Mouse (Mus musculus) inflammation-experienced regulatory T-cells, adult 6 months (primary cell): ENCODE measurements around the gene Carm1. TPM values are rescaled to one million over a fixed set of nuclear protein-coding genes. Genes with fewer than 3 reads are reported as not detected.

ENCODE experiments used
- ATAC-seq: one replicate; pipeline ENCODE4 v1.8.0; 2017
- polyA plus RNA-seq, 3 experiments: library from polyadenylated mRNA; unstranded; fragments of 100-300 nt; shearing (Covaris generic); gene quantifications; one replicate each; pipeline ENCODE4 v1.2.1; 2017

The Carm1 gene
- polyA plus RNA-seq, 3 experiments from 2014 or later, result 5.3 to 11.0 (median 7.0) TPM

DNA sequence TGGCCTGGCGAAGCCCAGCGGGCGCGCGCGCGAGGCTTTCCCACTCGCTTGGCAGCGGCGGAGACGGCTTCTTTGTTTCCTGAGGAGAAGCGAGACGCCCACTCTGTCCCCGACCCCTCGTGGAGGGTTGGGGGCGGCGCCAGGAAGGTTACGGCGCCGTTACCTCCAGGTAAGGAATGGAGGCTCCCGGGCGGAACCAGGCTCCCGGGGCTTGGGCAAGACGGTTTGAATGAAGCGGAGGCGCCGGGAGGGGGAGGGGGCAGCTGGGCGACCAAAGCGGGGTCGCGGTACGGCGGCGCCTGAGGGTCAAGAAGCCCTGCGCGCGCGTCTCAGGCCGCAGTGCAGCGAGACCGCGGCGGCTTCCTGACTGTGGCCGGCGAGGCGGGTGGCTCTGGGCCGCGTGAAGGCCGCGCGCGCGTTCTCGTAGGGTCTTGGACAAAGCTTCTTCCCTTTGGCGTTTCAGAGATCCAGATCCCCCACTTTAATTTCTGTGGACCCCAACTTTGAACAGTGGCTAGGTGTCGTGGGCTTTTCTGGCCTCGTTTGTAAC, 69.6 kb downstream of the Carm1 start:
- peak; percentile 23 for ATAC-seq

DNA sequence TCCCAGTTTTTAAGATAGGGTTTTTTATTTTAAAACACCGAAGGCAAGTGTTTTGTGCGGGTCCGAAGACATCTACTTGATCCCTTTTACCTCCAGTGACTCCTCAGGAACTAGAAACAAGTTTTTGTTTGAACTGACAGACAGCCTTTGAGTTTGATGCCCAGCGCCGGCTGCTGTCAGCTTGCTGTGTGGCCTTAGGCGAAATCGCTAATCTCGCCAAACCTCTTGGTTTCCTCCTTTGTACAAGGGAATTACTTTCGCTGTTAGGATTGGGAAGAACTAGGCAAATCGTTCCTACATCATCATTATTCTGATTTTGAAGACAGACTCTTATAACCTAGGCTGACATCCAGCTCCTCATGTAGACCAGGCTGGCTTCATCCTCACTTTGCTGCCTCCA, 70.4 kb downstream of the Carm1 start:
- no peak for ATAC-seq

DNA sequence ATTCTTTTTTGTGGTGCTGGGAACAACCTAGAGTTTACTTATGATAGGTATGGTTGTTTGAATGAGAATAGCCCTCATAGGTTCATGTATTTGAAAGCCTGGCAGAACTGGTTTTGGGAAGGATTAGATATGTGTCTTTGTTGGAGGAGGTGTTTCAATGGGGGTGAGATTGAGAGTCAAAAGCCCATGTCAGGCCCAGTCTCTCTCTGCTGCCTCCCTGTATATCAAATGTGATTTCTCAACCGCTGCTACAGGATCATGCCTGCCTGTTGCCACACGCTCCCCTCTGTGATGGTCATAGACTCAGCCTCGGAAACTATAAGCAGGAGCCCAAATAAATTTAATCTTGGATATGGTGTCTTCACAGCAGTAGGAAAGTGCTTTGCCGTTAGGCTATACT, 73.5 kb downstream of the Carm1 start:
- no peak for ATAC-seq

DNA sequence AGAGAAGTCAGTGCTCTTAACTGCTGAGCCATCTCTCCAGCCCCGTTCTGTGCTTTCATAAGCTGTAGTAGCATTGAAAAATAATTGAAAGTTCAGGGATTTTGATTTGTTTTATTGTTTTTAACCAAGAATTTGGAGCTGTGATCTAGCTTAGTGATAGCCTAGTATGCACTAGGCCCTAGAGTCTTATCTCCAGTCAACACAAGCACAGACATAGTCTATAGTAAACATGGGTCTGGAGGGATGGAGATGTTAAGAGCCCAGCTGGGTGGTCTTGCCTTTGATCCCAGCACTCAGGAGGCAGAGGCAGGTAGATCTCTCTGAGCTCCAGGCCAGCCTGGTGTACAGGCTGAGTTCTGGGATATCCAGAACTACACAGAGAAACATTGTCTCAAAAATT, 76.0 kb downstream of the Carm1 start:
- no peak for ATAC-seq

DNA sequence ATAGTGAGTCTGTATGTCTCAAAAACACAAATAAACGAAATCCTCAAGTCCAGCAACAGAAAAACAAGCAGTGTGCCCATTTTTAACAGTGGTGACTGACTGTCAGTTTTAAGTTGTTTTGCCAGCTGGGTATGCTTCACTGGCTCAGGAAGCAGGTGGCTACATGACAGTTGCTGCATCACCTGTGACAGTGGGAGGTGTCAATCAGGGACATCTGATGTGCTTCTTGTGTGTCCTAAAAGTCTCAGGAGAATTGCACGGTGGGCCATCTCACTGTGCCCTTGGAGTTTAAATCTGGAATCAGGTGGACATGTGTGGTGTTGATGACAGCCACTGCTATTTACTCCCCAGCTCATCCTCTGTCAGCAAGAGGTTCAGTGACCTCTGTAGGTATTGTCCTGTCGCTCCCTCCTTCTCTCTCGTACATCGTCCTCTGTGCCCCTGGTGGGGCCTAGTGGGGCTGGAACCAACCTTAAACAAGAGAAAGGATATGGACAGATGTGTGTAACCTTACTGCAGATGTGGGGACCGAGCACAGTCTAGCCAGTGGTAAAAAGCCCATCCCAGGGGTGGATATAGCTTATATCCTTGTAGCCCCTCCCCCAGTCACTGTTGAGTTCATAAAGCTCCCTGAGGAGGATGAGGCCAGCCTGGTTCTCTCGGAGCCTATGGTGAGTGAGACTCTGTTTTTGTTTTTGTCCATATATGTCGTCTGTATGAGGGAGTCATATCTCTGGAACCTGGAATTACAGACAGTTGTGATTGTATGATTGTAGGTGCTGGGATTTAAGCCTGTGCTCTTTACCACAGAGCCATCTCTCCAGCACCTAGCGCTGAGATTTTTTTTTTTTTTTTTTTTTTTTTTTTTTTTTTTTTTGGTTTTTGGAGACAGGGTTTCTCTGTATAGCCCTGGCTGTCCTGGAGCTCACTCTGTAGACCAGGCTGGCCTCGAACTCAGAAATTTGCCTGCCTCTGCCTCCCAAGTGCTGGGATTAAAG, 78.9 kb downstream of the Carm1 start:
- ATAC-seq, result no peak

GRCm38 (mm10) chr9:21626571-21626970, 79.9 kb downstream of the Carm1 start:
- no peak for ATAC-seq

- no peak for ATAC-seq
These were observed 80.6 kb downstream of the Carm1 start for GRCm38 (mm10) chr9:21627145-21627795.

- peak; percentile 69 for ATAC-seq
These were observed 84.0 kb downstream of the Carm1 start for GRCm38 (mm10) chr9:21630673-21631072.

DNA sequence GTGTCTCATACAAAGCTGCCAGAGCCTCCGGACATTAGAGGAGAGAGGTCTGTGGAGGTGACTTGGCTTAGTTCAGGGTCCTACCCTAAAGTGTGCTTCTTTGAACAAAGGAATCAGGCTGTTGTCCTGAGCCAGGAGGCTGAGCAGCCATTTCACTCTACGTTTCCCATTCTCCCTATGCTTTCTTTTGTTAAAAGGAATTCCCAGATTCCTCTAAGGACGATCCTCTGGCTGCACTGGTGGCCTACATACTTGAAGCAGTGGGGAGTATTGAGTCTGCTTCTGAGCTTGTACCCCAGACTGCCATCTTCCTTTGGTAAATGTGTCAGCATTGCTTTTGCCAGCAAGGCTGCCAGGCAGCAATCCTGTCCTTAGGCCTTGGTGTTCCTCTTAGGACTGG, 86.4 kb downstream of the Carm1 start:
- no peak for ATAC-seq

- ATAC-seq, result no peak
These were observed 88.9 kb downstream of the Carm1 start for GRCm38 (mm10) chr9:21635639-21636038.

- ATAC-seq, result no peak
These were observed 92.3 kb downstream of the Carm1 start for GRCm38 (mm10) chr9:21639031-21639430.

Other genes starting within 250 kb of the Carm1 start
- gene Ap1m2, start 234.6 kb upstream of the Carm1 start, polyA plus RNA-seq, result 1 to 10 TPM in 1 of 3 experiments, under 1 TPM in 2; 0.36 to 1.0 (median 0.42) TPM
- gene Slc44a2, start 226.2 kb upstream of the Carm1 start, polyA plus RNA-seq, result 100 to 1,000 TPM; 125 to 263 (median 241) TPM
- 100 to 1,000 TPM in 2 of 3 experiments, 10 to 100 TPM in 1; 92.5 to 122 (median 122) TPM for gene Ilf3, start 179.0 kb upstream of the Carm1 start, polyA plus RNA-seq
- 10 to 100 TPM; 26.2 to 49.8 (median 39.8) TPM for gene Qtrt1, start 135.1 kb upstream of the Carm1 start, polyA plus RNA-seq
- gene Dnm2, start 122.0 kb upstream of the Carm1 start, polyA plus RNA-seq, result 100 to 1,000 TPM in 1 of 3 experiments, 10 to 100 TPM in 2; 85.4 to 117 (median 97.6) TPM
- gene Tmed1, start 36.6 kb upstream of the Carm1 start, polyA plus RNA-seq, result 1 to 10 TPM; 3.2 to 6.3 (median 5.8) TPM
- gene AB124611, start 20.7 kb upstream of the Carm1 start, polyA plus RNA-seq, result 10 to 100 TPM; 49.9 to 71.1 (median 57.8) TPM
- 1 to 10 TPM; 3.0 to 5.6 (median 3.4) TPM for gene Timm29, start 45.8 kb downstream of the Carm1 start, polyA plus RNA-seq
- 10 to 100 TPM; 12.4 to 26.5 (median 18.1) TPM for gene Yipf2, start 45.9 kb downstream of the Carm1 start, polyA plus RNA-seq
- 10 to 100 TPM; 24.2 to 32.7 (median 26.9) TPM for gene Smarca4, start 69.3 kb downstream of the Carm1 start, polyA plus RNA-seq
- gene Ldlr, start 176.6 kb downstream of the Carm1 start, polyA plus RNA-seq, result 10 to 100 TPM in 2 of 3 experiments, 1 to 10 TPM in 1; 9.2 to 21.2 (median 14.6) TPM
- 10 to 100 TPM in 1 of 3 experiments, 1 to 10 TPM in 2; 5.5 to 54.9 (median 8.6) TPM for gene Spc24, start 213.4 kb downstream of the Carm1 start, polyA plus RNA-seq